Mouse (Mus musculus): ENCODE data around the gene Mbnl2. TPM values are rescaled to one million over a fixed set of nuclear protein-coding genes. Genes with fewer than 3 reads are reported as not detected.

Gene Mbnl2
- polyA plus RNA-seq, 1 experiment = 18.9 TPM

DNA sequence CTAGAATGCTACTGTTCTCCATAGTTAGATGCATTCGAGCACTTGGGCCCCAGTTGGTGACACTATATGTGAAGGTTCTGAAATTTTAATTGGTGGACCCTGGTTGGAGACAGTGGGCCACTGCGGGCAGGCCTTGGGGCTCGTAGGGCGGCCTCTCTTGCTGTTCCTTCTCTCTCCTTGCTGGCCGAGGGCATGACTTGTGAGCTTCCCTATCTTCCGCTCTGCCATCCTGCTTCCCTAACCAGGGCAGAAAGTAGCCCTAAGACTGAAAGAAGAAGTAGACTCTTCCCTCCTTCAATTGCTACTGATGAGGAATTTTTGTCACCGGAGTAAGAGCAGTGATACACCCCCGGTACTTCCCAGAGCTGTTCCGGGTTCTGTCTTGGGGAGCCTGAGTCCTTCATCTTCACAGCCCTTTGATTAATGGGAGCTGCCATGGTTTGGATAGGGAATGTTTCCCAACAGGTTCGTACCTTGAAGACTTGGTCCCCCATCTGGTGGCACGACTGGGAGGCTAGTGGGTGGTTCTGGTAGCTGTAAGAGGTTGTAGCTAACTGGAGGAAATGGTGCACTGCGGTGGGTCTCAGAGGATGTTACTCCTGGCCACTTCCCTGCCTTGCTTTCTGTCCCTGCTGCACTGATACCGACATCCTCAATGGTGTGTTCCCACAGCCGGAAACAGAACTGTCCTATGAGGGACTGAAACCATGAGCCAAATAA, 12.6 kb upstream of the Mbnl2 start:
- TF ChIP-seq POLR2A (IDR thresholded peaks at IDR 0.05; ENCODE audit: low read depth, low read length) (no peak), CTCF (IDR thresholded peaks at IDR 0.05; ENCODE audit: extremely low read depth, insufficient read depth, insufficient read length, insufficient replicate concordance) (no peak)
- Histone ChIP-seq H3K4me3 (ENCODE audit: extremely low read depth, insufficient read depth, insufficient read length) (no peak overlapping the region), H3K27me3 (ENCODE audit: control insufficient read depth, insufficient read depth, low read length) (no peaks in the 10 kb centered on the region), H3K36me3 (ENCODE audit: control insufficient read depth, insufficient read depth, low read length) (no peaks in the 10 kb centered on the region), H3K4me1 (ENCODE audit: control insufficient read depth, insufficient read depth, insufficient read length) (no peaks in the 10 kb centered on the region), H3K27ac (ENCODE audit: insufficient read depth, low read length) (no peak overlapping the region)
- no peak for DNase-seq (ENCODE audit: low read depth in 1 of 2, low spot score in 2 of 2)
- WGBS = 81% methylated on average over 14 of the region's 14 CpGs

DNA sequence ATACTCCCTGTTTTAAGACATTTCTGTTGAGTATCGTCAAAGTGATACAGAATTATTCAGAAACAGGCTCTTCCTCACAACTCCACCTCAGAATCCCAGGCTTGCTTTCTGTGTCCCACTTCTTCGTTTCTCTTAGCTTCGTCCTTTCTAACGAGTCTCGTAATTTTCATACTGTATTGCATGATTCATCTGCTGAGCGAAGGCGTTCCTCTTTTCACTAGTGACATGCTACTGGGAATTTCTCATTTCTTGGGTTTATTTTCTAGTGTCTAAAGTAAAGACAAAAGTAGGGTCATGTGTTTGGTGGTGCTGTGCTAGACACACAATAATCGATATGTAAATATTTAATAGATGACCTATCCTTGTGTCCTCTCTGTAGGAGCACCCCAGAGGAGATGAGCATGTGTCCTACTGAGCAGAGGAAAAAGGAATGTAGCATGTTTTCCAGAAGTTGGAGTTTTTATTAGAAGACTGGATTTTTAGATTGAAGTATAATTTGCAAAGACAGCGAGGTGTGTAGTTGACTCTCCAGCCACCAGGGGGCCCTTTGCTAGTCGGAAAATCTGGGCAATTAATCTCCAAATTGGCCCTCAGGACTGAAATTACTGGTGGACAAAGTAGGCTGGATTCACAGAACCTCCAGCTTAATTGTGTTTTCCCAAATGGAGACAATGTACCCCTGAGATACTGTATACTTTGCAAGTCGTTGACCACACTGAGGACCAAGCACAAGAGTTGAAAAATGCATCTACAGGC, 11.9 kb upstream of the Mbnl2 start:
- H3K36me3 ChIP-seq (ENCODE audit: control insufficient read depth, insufficient read depth, low read length) = no peaks in the 10 kb centered on the region
- H3K27ac ChIP-seq (ENCODE audit: insufficient read depth, low read length) = no peak overlapping the region
- H3K27me3 ChIP-seq (ENCODE audit: control insufficient read depth, insufficient read depth, low read length) = no peaks in the 10 kb centered on the region
- peak in 1 of 2 experiments; percentile 48 for DNase-seq (ENCODE audit: low read depth in 1 of 2, low spot score in 2 of 2)
- WGBS = 72% methylated on average over 11 of the region's 11 CpGs
- H3K4me3 ChIP-seq (ENCODE audit: extremely low read depth, insufficient read depth, insufficient read length) = no peak overlapping the region
- H3K4me1 ChIP-seq (ENCODE audit: control insufficient read depth, insufficient read depth, insufficient read length) = no peaks in the 10 kb centered on the region
- peak; percentile 69; the same call in 1 of the 2 replicates for TF ChIP-seq CTCF (IDR thresholded peaks at IDR 0.05; ENCODE audit: extremely low read depth, insufficient read depth, insufficient read length, insufficient replicate concordance)
- no peak for TF ChIP-seq POLR2A (IDR thresholded peaks at IDR 0.05; ENCODE audit: low read depth, low read length)

DNA sequence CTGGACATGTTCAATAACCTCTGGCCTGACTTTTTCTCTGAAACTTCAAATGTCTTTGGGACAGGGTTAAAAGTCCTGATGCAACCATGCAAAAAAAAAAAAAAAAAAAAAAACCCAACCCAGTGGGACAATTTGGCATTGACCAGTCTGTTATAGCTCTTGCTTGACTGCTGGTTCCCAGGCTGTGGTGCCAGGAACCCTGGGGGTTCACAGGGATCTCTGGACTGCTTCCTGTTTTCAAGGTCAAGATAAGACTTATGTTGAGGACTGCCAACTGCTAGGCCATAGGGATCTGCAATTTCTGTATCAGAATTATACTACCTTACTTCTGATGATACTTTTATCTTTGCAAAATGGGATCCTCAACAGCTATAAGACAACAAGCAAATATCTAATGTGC, 9.6 kb upstream of the Mbnl2 start:
- Histone ChIP-seq H3K4me1 (ENCODE audit: control insufficient read depth, insufficient read depth, insufficient read length) (peaks cover 3% of the 10 kb centered on the region; the same call in 1 of the 2 replicates), H3K4me3 (ENCODE audit: extremely low read depth, insufficient read depth, insufficient read length) (no peak overlapping the region), H3K27me3 (ENCODE audit: control insufficient read depth, insufficient read depth, low read length) (no peaks in the 10 kb centered on the region), H3K27ac (ENCODE audit: insufficient read depth, low read length) (no peak overlapping the region), H3K36me3 (ENCODE audit: control insufficient read depth, insufficient read depth, low read length) (no peaks in the 10 kb centered on the region)
- TF ChIP-seq CTCF (IDR thresholded peaks at IDR 0.05; ENCODE audit: extremely low read depth, insufficient read depth, insufficient read length, insufficient replicate concordance) (no peak), POLR2A (IDR thresholded peaks at IDR 0.05; ENCODE audit: low read depth, low read length) (no peak)
- DNase-seq (ENCODE audit: low read depth in 1 of 2, low spot score in 2 of 2) = no peak

- TF ChIP-seq POLR2A (IDR thresholded peaks at IDR 0.05; ENCODE audit: low read depth, low read length) (no peak), CTCF (IDR thresholded peaks at IDR 0.05; ENCODE audit: extremely low read depth, insufficient read depth, insufficient read length, insufficient replicate concordance) (no peak)
- H3K36me3 ChIP-seq (ENCODE audit: control insufficient read depth, insufficient read depth, low read length) = no peaks in the 10 kb centered on the region
- no peaks in the 10 kb centered on the region for H3K27me3 ChIP-seq (ENCODE audit: control insufficient read depth, insufficient read depth, low read length)
- peaks cover 3% of the 10 kb centered on the region; the same call in 1 of the 2 replicates for H3K4me1 ChIP-seq (ENCODE audit: control insufficient read depth, insufficient read depth, insufficient read length)
- no peak overlapping the region for H3K27ac ChIP-seq (ENCODE audit: insufficient read depth, low read length)
- no peak overlapping the region for H3K4me3 ChIP-seq (ENCODE audit: extremely low read depth, insufficient read depth, insufficient read length)
- 89% methylated on average over 4 of the region's 4 CpGs for WGBS
- no peak for DNase-seq (ENCODE audit: low read depth in 1 of 2, low spot score in 2 of 2)
Measured at GRCm38 (mm10) chr14:120267130-120267529, 8.3 kb upstream of the Mbnl2 start.

DNA sequence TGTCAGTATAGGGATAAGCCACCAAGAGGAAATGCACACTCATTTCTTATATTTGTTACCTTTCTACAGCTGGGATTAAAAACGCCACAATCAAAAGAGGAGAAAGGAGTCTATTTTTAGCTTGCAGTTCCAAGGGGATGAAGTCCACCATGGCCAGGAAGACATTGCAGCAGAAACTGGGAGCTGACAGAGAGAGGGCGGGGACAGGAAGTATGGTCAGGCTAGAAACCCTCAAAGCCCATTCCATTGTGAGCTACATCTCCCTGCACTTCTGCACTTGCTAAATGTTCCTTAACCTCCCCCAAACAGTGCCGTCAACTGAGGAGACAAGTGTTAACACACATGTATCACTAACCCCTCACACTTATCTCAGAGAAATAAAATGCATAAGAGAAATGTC, 5.4 kb upstream of the Mbnl2 start:
- H3K27ac ChIP-seq (ENCODE audit: insufficient read depth, low read length) = no peak overlapping the region
- TF ChIP-seq POLR2A (IDR thresholded peaks at IDR 0.05; ENCODE audit: low read depth, low read length) = no peak
- no peak for TF ChIP-seq CTCF (IDR thresholded peaks at IDR 0.05; ENCODE audit: extremely low read depth, insufficient read depth, insufficient read length, insufficient replicate concordance)
- no peaks in the 10 kb centered on the region for H3K27me3 ChIP-seq (ENCODE audit: control insufficient read depth, insufficient read depth, low read length)
- DNase-seq (ENCODE audit: low read depth in 1 of 2, low spot score in 2 of 2) = no peak
- WGBS = 38% methylated on average over 3 of the region's 3 CpGs
- H3K4me1 ChIP-seq (ENCODE audit: control insufficient read depth, insufficient read depth, insufficient read length) = peaks cover 3% of the 10 kb centered on the region; the same call in 1 of the 2 replicates
- no peaks in the 10 kb centered on the region for H3K36me3 ChIP-seq (ENCODE audit: control insufficient read depth, insufficient read depth, low read length)
- no peak overlapping the region for H3K4me3 ChIP-seq (ENCODE audit: extremely low read depth, insufficient read depth, insufficient read length)

DNA sequence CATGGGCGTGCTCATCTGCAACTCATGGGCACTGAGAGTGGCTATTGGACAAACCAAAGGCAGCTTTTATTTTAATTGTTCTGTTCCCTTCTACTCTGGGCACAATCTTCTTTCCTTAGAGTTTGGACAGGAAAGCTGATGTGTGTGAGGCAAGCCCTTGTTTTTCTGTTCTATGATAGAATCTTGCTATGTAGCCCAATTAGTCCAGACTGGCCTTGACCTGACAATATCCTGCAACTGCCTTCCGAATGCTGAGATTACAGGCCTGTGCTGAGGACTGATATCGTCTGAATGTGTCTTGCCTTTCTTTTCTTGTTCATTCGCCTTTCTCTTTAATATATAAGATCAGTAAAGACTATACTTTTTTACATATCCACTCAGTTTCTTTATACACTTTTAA, 4.8 kb upstream of the Mbnl2 start:
- Histone ChIP-seq H3K4me1 (ENCODE audit: control insufficient read depth, insufficient read depth, insufficient read length) (peaks cover 3% of the 10 kb centered on the region; the same call in 1 of the 2 replicates), H3K36me3 (ENCODE audit: control insufficient read depth, insufficient read depth, low read length) (no peaks in the 10 kb centered on the region), H3K4me3 (ENCODE audit: extremely low read depth, insufficient read depth, insufficient read length) (no peak overlapping the region), H3K27ac (ENCODE audit: insufficient read depth, low read length) (no peak overlapping the region), H3K27me3 (ENCODE audit: control insufficient read depth, insufficient read depth, low read length) (no peaks in the 10 kb centered on the region)
- TF ChIP-seq CTCF (IDR thresholded peaks at IDR 0.05; ENCODE audit: extremely low read depth, insufficient read depth, insufficient read length, insufficient replicate concordance) (no peak), POLR2A (IDR thresholded peaks at IDR 0.05; ENCODE audit: low read depth, low read length) (no peak)
- WGBS = 88% methylated on average over 4 of the region's 4 CpGs
- no peak for DNase-seq (ENCODE audit: low read depth in 1 of 2, low spot score in 2 of 2)
